Mouse (Mus musculus) bone marrow macrophage, adult 2 months (primary cell): ENCODE measurements around the gene Clcn3.

Experiments used
- CTCF ChIP-seq: IDR thresholded peaks from 2 replicates; pipeline ENCODE4 v1.5.1; 2012; ENCODE audit warnings: low read depth, mild to moderate bottlenecking, low read length, moderate library complexity
- POLR2A ChIP-seq: IDR thresholded peaks from 2 replicates; pipeline ENCODE4 v1.6.1; 2012; ENCODE audit warnings: mild to moderate bottlenecking, low read depth, low read length, borderline replicate concordance

GRCm38 (mm10) chr8:60973448-60973847 lies 9.7 kb downstream of the Clcn3 start:
- TF ChIP-seq POLR2A, result no peak
- TF ChIP-seq CTCF, result no peak
